Mouse (Mus musculus) kidney, postnatal 0 days (tissue): ENCODE results near the gene Plb1. TPM values are rescaled to one million over a fixed set of nuclear protein-coding genes. Genes with fewer than 3 reads are reported as not detected.
A peak's percentile ranks its signal among the peaks of the same experiment; 100 is the strongest.

Experiments used
- ATAC-seq: fragments of 200-750 bp; cut with Nextera tagmentation; replicated peaks from 2 replicates; pipeline ENCODE4 v1.8.0; 2017; ENCODE audit warnings: low read depth, moderate number of reproducible peaks, moderate TSS enrichment, moderate library complexity; ENCODE audit not compliant: low FRiP score
- DNase-seq: peaks from one replicate; pipeline ENCODE4 v3.0.0-alpha.2; 2016; ENCODE audit warnings: low spot score
- H3K27ac ChIP-seq: fragments of 300-500 bp; sonication (generic); 2 replicates; pipeline ENCODE4 v1.5.1; 2014; ENCODE audit warnings: mild to moderate bottlenecking
- H3K27me3 ChIP-seq: fragments of 300-500 bp; sonication (generic); 2 replicates; pipeline ENCODE4 v1.6.1; 2014; ENCODE audit warnings: low read length, mixed read lengths; ENCODE audit not compliant: insufficient read depth
- H3K36me3 ChIP-seq: fragments of 300-500 bp; sonication (generic); 2 replicates; pipeline ENCODE4 v1.6.1; 2014; ENCODE audit warnings: low read length, mixed read lengths; ENCODE audit not compliant: insufficient read depth
- H3K4me1 ChIP-seq: fragments of 300-500 bp; sonication (generic); replicated peaks from 2 replicates; pipeline ENCODE4 v1.6.1; 2014; ENCODE audit warnings: antibody characterized with exemption, low read length, mixed read lengths; ENCODE audit not compliant: insufficient read depth
- H3K4me2 ChIP-seq: fragments of 300-500 bp; sonication (generic); 2 replicates; pipeline ENCODE4 v1.6.1; 2014; ENCODE audit warnings: mild to moderate bottlenecking, low read length, moderate library complexity, mixed read lengths
- H3K4me3 ChIP-seq: fragments of 300-500 bp; sonication (generic); replicated peaks from 2 replicates; pipeline ENCODE4 v1.5.1; 2014; ENCODE audit warnings: low read depth, low read length
- H3K9ac ChIP-seq: fragments of 300-500 bp; sonication (generic); 2 replicates; pipeline ENCODE4 v1.6.1; 2014; ENCODE audit warnings: low read depth, low read length
- H3K9me3 ChIP-seq: fragments of 300-500 bp; sonication (generic); replicated peaks from 2 replicates; pipeline ENCODE4 v1.6.1; 2016; ENCODE audit warnings: low read length, inconsistent platforms, mixed read lengths
- CTCF ChIP-seq: IDR thresholded peaks from 2 replicates; pipeline ENCODE4 v1.5.1; 2016; ENCODE audit warnings: antibody characterized with exemption, low read depth, mild to moderate bottlenecking, moderate library complexity
- WGBS: fragments of 180-500 bp; shearing (Covaris S2); extraction: QIAGEN DNeasy Blood & Tissue Kit; methylation state at CpG from one replicate; pipeline ENCODE4 v1.1.7; 2014; 5-methylcytosine and 5-hydroxymethylcytosine counted together
- polyA plus RNA-seq: library from polyadenylated mRNA; unstranded; fragments of >200 nt; fragmentation: Nextera tagmentation; extraction: Ambion mirVana; gene quantifications from 2 replicates; pipeline ENCODE4 v1.2.1, GENCODE M21; 2015

Plb1 gene
- polyA plus RNA-seq, 1 experiment from 2014 or later, result 0.36 TPM

- 12% methylated on average over 23 of the region's 23 CpGs for WGBS
- Histone ChIP-seq H3K27me3 (no peaks in the 10 kb centered on the region), H3K36me3 (no peaks in the 10 kb centered on the region), H3K9ac (0 out of 2 replicates have a peak overlapping the region, but pooled peaks have one; percentile 27), H3K27ac (no peak overlapping the region), H3K4me1 (peaks cover 7% of the 10 kb centered on the region; the same call in 1 of the 2 replicates), H3K9me3 (no peaks in the 10 kb centered on the region), H3K4me2 (peak overlapping the region; percentile 57), H3K4me3 (peak overlapping the region; percentile 29)
- peak; percentile 89 for TF ChIP-seq CTCF
- peak; percentile 84 for DNase-seq
- ATAC-seq, result peak; percentile 82
These were observed 70.7 kb downstream of the Plb1 start for GRCm38 (mm10) chr5:32302991-32303921.

- Histone ChIP-seq H3K36me3 (no peaks in the 10 kb centered on the region), H3K4me3 (no peak overlapping the region), H3K4me2 (no peak overlapping the region), H3K27me3 (no peaks in the 10 kb centered on the region), H3K9ac (no peak overlapping the region), H3K9me3 (no peaks in the 10 kb centered on the region), H3K27ac (no peak overlapping the region), H3K4me1 (peaks cover 7% of the 10 kb centered on the region; the same call in 1 of the 2 replicates)
- DNase-seq, result no peak
- TF ChIP-seq CTCF, result peak; percentile 8; the same call in 1 of the 2 replicates
- no peak for ATAC-seq
- WGBS, result 40% methylated on average over 2 of the region's 2 CpGs
These were observed 74.6 kb downstream of the Plb1 start for GRCm38 (mm10) chr5:32307106-32307505.

- no peak overlapping the region for H3K27ac ChIP-seq
- no peak overlapping the region for H3K4me3 ChIP-seq
- DNase-seq (no peak), ATAC-seq (no peak)
- no peak overlapping the region for H3K4me2 ChIP-seq
- WGBS, result 84% methylated on average over 4 of the region's 4 CpGs
- no peaks in the 10 kb centered on the region for H3K27me3 ChIP-seq
- H3K9me3 ChIP-seq, result no peaks in the 10 kb centered on the region
- H3K36me3 ChIP-seq, result no peaks in the 10 kb centered on the region
- H3K9ac ChIP-seq, result no peak overlapping the region
- H3K4me1 ChIP-seq, result 0 out of 2 replicates have a peak, but pooled peaks cover under 1% of the 10 kb centered on the region
- no peak for TF ChIP-seq CTCF
These were observed 76.1 kb downstream of the Plb1 start for GRCm38 (mm10) chr5:32308647-32309046.

GRCm38 (mm10) chr5:32309714-32310113 lies 77.2 kb downstream of the Plb1 start:
- H3K4me3 ChIP-seq, result no peak overlapping the region
- H3K9me3 ChIP-seq, result no peaks in the 10 kb centered on the region
- no peak overlapping the region for H3K4me2 ChIP-seq
- ATAC-seq (no peak), DNase-seq (no peak)
- H3K9ac ChIP-seq, result no peak overlapping the region
- TF ChIP-seq CTCF, result no peak
- 53% methylated on average over 1 of the region's 1 CpGs for WGBS
- H3K27me3 ChIP-seq, result no peaks in the 10 kb centered on the region
- H3K36me3 ChIP-seq, result no peaks in the 10 kb centered on the region
- H3K27ac ChIP-seq, result no peak overlapping the region
- H3K4me1 ChIP-seq, result no peaks in the 10 kb centered on the region

- DNase-seq (no peak), ATAC-seq (no peak)
- no peak overlapping the region for H3K9ac ChIP-seq
- no peak for TF ChIP-seq CTCF
- no peaks in the 10 kb centered on the region for H3K27me3 ChIP-seq
- no peak overlapping the region for H3K4me2 ChIP-seq
- H3K4me3 ChIP-seq, result no peak overlapping the region
- H3K4me1 ChIP-seq, result no peaks in the 10 kb centered on the region
- H3K9me3 ChIP-seq, result no peaks in the 10 kb centered on the region
- 54% methylated on average over 5 of the region's 5 CpGs for WGBS
- no peaks in the 10 kb centered on the region for H3K36me3 ChIP-seq
- H3K27ac ChIP-seq, result no peak overlapping the region
These were observed 78.3 kb downstream of the Plb1 start for GRCm38 (mm10) chr5:32310802-32311201.

GRCm38 (mm10) chr5:32311589-32312166 lies 79.2 kb downstream of the Plb1 start:
- no peak overlapping the region for H3K4me2 ChIP-seq
- H3K27me3 ChIP-seq, result no peaks in the 10 kb centered on the region
- ATAC-seq, result 0 out of 2 replicates have a peak, but pooled peaks have one; percentile 29
- H3K9ac ChIP-seq, result no peak overlapping the region
- WGBS, result 49% methylated on average over 3 of the region's 3 CpGs
- no peaks in the 10 kb centered on the region for H3K4me1 ChIP-seq
- no peak for TF ChIP-seq CTCF
- no peak overlapping the region for H3K27ac ChIP-seq
- no peaks in the 10 kb centered on the region for H3K36me3 ChIP-seq
- no peaks in the 10 kb centered on the region for H3K9me3 ChIP-seq
- H3K4me3 ChIP-seq, result no peak overlapping the region
- DNase-seq, result no peak
